Mouse (Mus musculus) midbrain, embryonic 11.5 days (tissue): ENCODE measurements around the gene Cdk19. TPM values are rescaled to one million over a fixed set of nuclear protein-coding genes. Genes with fewer than 3 reads are reported as not detected.

Source experiments
- ATAC-seq: fragments of 200-750 bp; cut with Nextera tagmentation; 2 replicates; pipeline ENCODE4 v1.8.0; 2017; ENCODE audit warnings: moderate TSS enrichment, moderate library complexity; ENCODE audit not compliant: low FRiP score
- DNase-seq: peaks from one replicate; pipeline ENCODE4 v3.0.0; 2015; ENCODE audit warnings: low spot score; ENCODE audit errors: missing footprints
- H3K27ac ChIP-seq: fragments of 300-500 bp; sonication (generic); 2 replicates; pipeline ENCODE4 v1.5.1; 2014; ENCODE audit warnings: low read depth, low read length
- H3K27me3 ChIP-seq: fragments of 300-500 bp; sonication (generic); 2 replicates; pipeline ENCODE4 v1.6.1; 2014; ENCODE audit warnings: mild to moderate bottlenecking, low read length, moderate library complexity, mixed read lengths; ENCODE audit not compliant: control insufficient read depth, insufficient read depth
- H3K36me3 ChIP-seq: fragments of 300-500 bp; sonication (generic); 2 replicates; pipeline ENCODE4 v1.6.1; 2014; ENCODE audit warnings: mild to moderate bottlenecking, low read length, moderate library complexity, mixed read lengths; ENCODE audit not compliant: control insufficient read depth, insufficient read depth
- H3K4me1 ChIP-seq: fragments of 300-500 bp; sonication (generic); 2 replicates; pipeline ENCODE4 v1.6.1; 2014; ENCODE audit warnings: low read length; ENCODE audit not compliant: control insufficient read depth, insufficient read depth
- H3K4me2 ChIP-seq: fragments of 300-500 bp; sonication (generic); 2 replicates; pipeline ENCODE4 v1.6.1; 2014; ENCODE audit warnings: mild to moderate bottlenecking, moderate library complexity
- H3K4me3 ChIP-seq: fragments of 300-500 bp; sonication (generic); 2 replicates; pipeline ENCODE4 v1.5.1; 2014; ENCODE audit warnings: low read depth, low read length
- H3K9ac ChIP-seq: fragments of 300-500 bp; sonication (generic); 2 replicates; pipeline ENCODE4 v1.6.1; 2014; ENCODE audit warnings: low read length
- H3K9me3 ChIP-seq: fragments of 300-500 bp; sonication (generic); 2 replicates; pipeline ENCODE4 v1.6.1; 2016; ENCODE audit warnings: low read length; ENCODE audit not compliant: control insufficient read depth
- WGBS: fragments of 180-500 bp; shearing (Covaris S2); extraction: QIAGEN DNeasy Blood & Tissue Kit; methylation state at CpG from one replicate; pipeline ENCODE4 v1.1.7; 2014; 5-methylcytosine and 5-hydroxymethylcytosine counted together
- polyA plus RNA-seq: library from polyadenylated mRNA; unstranded; fragments of >200 nt; fragmentation: Nextera tagmentation; extraction: Ambion mirVana; gene quantifications from 2 replicates; pipeline ENCODE4 v1.2.1, GENCODE M21; 2014

Cdk19 gene
- polyA plus RNA-seq, 1 experiment from 2014 or later, result 7.3 TPM

DNA sequence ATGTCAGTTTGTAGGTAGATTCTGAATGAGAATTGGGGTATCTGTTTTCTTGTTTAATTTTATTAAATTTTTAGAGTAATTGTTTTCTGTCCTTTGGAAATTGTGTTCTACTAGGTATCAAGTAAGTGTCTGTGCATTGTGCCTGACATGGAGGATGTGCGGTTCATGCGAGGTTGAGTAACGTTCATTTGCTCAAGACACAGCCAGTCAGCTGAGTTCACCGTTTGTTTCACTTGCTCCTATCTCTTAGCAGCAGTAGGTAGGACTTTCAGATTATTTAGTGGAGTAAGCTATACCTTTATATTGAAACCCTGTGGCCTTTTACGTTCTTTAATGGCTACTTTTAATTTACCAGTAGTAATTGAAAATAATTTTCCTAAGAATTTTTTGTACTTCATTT is 34.4 kb downstream of the Cdk19 start:
- no peak overlapping the region for H3K4me2 ChIP-seq
- no peaks in the 10 kb centered on the region for H3K36me3 ChIP-seq
- 96% methylated on average over 5 of the region's 5 CpGs for WGBS
- H3K9ac ChIP-seq, result no peak overlapping the region
- no peak overlapping the region for H3K4me3 ChIP-seq
- peaks cover 11% of the 10 kb centered on the region for H3K4me1 ChIP-seq
- no peak overlapping the region for H3K27ac ChIP-seq
- H3K27me3 ChIP-seq, result no peaks in the 10 kb centered on the region
- no peaks in the 10 kb centered on the region for H3K9me3 ChIP-seq
- no peak for ATAC-seq
- DNase-seq, result no peak

DNA sequence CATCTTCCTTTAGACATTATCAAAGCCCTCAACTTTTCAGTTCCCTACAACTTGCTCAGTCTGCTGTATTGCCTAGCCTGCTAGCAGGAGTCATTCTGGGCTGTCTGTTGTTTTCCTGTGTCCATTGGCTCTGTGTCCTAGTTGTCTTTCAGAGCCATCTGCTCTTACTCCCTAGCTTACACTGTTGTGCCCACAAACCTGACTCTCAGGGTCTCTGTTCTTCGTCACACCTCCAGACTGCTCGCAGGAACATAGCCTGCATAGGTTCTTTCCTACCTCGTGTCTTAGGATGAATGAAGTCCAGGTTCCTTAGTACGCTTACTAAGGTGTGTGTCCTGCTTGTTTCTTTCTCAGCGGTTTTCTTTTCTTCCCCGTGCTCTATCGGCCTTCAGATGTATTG is 35.5 kb downstream of the Cdk19 start:
- Histone ChIP-seq H3K27ac (no peak overlapping the region), H3K9ac (no peak overlapping the region), H3K4me1 (peaks cover 11% of the 10 kb centered on the region), H3K4me2 (no peak overlapping the region), H3K4me3 (no peak overlapping the region), H3K9me3 (no peaks in the 10 kb centered on the region), H3K27me3 (no peaks in the 10 kb centered on the region), H3K36me3 (no peaks in the 10 kb centered on the region)
- DNase-seq (no peak), ATAC-seq (no peak)
- 89% methylated on average over 7 of the region's 7 CpGs for WGBS

DNA sequence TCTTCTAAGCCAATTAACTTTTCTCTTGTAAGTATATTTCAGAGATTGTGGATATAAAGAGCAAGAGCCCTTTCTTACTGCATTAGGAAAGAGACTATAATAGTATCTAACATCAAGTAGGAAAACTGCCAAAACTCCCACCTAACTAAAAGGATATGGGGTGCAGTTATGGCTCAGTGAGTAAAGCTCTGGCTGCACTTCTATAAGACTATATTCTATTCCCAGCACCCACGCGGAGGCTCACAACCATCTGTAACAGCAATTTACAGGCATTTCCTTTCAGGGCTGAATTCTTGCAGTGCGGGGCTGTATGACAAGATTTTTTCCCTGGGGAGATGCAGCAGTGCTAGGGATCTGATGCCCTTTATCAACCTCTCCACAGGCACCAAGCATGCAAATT is 36.9 kb downstream of the Cdk19 start:
- 84% methylated on average over 3 of the region's 3 CpGs for WGBS
- ATAC-seq (no peak), DNase-seq (no peak)
- no peak overlapping the region for H3K9ac ChIP-seq
- peaks cover 11% of the 10 kb centered on the region for H3K4me1 ChIP-seq
- no peak overlapping the region for H3K27ac ChIP-seq
- no peaks in the 10 kb centered on the region for H3K27me3 ChIP-seq
- no peak overlapping the region for H3K4me3 ChIP-seq
- H3K4me2 ChIP-seq, result no peak overlapping the region
- no peaks in the 10 kb centered on the region for H3K9me3 ChIP-seq
- H3K36me3 ChIP-seq, result no peaks in the 10 kb centered on the region

DNA sequence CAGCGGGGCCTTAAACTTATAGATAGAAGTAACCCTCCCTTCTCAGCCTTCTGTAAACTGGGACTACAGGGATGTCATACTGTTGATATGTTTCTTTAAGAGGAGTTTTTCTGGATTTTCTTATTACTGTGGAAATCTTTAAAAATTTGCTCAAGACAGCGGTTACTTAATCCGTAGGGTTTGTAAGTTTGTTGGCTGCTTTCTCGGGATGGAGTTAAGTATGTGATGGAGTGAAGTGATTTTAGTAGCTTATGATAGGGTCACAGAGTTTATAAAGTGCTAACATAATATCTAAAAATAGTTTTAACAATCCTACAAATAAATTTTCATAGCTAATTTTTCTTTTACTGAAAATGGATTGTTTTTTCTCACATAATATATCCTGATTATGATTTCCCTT is 38.9 kb downstream of the Cdk19 start:
- no peak for DNase-seq
- 97% methylated on average over 4 of the region's 4 CpGs for WGBS
- ATAC-seq, result no peak

DNA sequence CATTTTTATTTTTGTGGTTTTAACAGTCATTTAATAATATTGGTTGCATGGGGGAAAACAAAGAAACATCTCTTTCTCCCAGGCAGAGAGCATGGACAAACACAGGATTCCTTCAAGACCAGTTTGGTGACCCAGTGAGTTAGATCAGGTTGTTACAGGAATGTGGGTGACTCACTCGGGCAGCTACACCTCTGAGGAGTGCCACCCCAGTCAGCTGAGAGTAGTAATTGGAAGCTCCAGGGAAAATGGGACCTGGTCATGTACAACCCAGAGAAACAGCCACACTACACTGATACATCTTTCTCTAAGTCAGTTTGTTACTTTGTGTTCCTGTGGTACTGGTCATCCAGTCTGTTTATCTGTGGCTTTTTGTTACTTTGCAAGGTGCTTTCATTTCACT is 40.3 kb downstream of the Cdk19 start:
- Histone ChIP-seq H3K4me2 (no peak overlapping the region), H3K4me3 (no peak overlapping the region), H3K36me3 (no peaks in the 10 kb centered on the region), H3K4me1 (no peaks in the 10 kb centered on the region), H3K27ac (no peak overlapping the region), H3K9me3 (no peaks in the 10 kb centered on the region), H3K27me3 (no peaks in the 10 kb centered on the region), H3K9ac (no peak overlapping the region)
- WGBS, result 80% methylated on average over 1 of the region's 1 CpGs
- ATAC-seq, result no peak
- DNase-seq, result no peak

More for the DNA sequence above, 38.9 kb downstream of the Cdk19 start:
- Histone ChIP-seq H3K9ac (no peak overlapping the region), H3K27ac (no peak overlapping the region), H3K27me3 (no peaks in the 10 kb centered on the region), H3K36me3 (no peaks in the 10 kb centered on the region), H3K9me3 (no peaks in the 10 kb centered on the region), H3K4me2 (no peak overlapping the region), H3K4me3 (no peak overlapping the region), H3K4me1 (no peaks in the 10 kb centered on the region)

DNA sequence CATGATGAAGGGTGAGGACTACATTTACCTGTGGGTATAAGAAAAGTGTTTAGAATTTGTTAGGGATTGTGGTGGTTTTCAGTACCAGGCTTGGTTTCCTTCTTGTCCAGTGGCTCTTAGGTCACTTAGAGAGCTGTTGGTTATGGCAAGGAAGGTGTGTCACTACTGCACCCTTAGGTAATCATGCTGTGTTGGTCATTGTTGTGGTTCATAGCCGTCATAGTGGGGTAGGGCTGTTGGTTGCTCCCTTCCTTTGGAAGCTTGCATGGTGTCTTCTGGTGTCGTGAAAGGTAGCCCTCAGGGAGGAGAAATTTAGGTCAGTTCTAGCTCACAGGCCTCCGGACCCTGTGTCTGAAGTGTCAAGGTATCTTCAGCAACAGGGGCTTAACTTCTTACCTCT is 46.0 kb downstream of the Cdk19 start:
- no peaks in the 10 kb centered on the region for H3K36me3 ChIP-seq
- no peak overlapping the region for H3K27ac ChIP-seq
- no peak overlapping the region for H3K4me3 ChIP-seq
- H3K9me3 ChIP-seq, result no peaks in the 10 kb centered on the region
- DNase-seq (no peak), ATAC-seq (no peak)
- no peak overlapping the region for H3K9ac ChIP-seq
- 85% methylated on average over 3 of the region's 3 CpGs for WGBS
- H3K4me2 ChIP-seq, result no peak overlapping the region
- H3K4me1 ChIP-seq, result no peaks in the 10 kb centered on the region
- H3K27me3 ChIP-seq, result no peaks in the 10 kb centered on the region

DNA sequence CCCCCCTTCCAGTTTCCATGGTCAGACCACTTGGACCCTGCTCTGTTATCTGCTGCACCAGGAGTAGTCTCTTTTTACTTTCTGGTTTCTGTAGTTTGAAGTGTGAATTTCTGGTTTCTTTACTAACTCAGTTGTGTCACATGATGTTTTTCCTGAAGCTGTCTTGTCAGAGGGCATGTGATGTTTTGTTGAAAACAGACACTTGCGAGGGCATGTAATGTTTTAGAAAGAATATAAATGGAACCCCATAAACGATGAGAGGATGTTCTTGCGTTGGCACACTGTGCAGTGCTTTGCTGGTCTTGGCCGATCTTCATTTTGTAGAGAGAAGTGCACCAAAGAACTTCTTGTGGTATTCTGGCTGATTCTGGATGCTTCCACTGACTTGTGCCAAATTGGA is 46.8 kb downstream of the Cdk19 start:
- DNase-seq (no peak), ATAC-seq (no peak)
- H3K9me3 ChIP-seq, result no peaks in the 10 kb centered on the region
- no peak overlapping the region for H3K4me3 ChIP-seq
- H3K36me3 ChIP-seq, result no peaks in the 10 kb centered on the region
- no peak overlapping the region for H3K27ac ChIP-seq
- 95% methylated on average over 4 of the region's 4 CpGs for WGBS
- H3K4me2 ChIP-seq, result no peak overlapping the region
- H3K9ac ChIP-seq, result no peak overlapping the region
- no peaks in the 10 kb centered on the region for H3K27me3 ChIP-seq
- H3K4me1 ChIP-seq, result no peaks in the 10 kb centered on the region

DNA sequence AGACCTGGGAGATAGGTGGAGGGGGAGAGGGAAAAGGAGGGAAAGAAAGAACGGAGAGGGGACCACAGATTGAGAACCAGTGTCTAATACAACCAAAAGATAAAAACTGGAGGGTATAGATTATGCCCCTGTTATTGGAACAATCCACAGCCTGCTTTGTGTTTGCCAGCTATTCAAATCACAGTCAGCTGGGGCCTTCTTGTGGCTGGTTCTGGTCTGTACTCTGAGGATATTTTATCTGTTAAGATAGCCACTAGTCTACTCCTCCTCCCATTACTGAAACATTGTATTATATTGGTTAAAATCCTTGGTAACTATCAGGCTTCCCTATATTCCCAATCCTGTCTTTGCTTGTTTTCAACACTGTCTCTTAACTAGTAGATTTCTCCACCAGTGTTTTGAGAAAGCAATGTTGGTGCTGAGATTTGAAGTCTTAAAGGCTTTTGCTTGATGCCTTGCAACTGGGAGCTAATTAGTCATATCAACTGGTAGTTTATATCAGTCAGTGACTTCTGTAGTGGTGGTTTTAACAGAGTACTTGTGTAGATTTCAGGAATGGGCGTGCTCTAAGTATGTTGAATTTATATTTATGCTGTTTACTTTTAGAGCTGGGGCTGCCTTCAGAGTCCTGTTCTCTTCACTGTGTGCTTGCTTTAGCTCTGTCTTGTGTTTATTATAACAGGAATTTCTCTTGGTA is 54.2 kb downstream of the Cdk19 start:
- H3K9me3 ChIP-seq, result no peaks in the 10 kb centered on the region
- no peak overlapping the region for H3K27ac ChIP-seq
- no peak overlapping the region for H3K4me3 ChIP-seq
- no peaks in the 10 kb centered on the region for H3K36me3 ChIP-seq
- DNase-seq, result no peak
- 95% methylated on average over 2 of the region's 2 CpGs for WGBS
- no peaks in the 10 kb centered on the region for H3K4me1 ChIP-seq
- no peaks in the 10 kb centered on the region for H3K27me3 ChIP-seq
- ATAC-seq, result no peak
- no peak overlapping the region for H3K4me2 ChIP-seq
- no peak overlapping the region for H3K9ac ChIP-seq

DNA sequence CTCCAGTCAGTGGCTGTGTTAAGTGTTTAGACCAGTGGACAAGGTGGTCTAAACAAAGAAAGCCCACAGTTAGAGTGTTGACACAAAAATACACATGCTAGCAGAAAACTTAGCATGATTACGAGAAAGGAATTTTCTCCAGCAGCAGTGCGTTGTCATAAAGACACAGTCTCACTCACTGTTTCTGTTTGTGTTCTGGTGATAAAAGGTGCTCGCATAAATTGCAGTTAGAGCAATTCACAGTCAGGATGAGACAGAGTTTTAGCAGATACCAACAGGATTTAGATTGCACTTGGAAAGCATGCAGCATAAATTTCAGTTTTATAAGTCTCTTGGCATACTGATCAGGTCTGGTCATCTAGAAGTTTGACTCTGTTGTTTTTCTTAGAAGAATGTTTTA is 59.5 kb downstream of the Cdk19 start:
- no peaks in the 10 kb centered on the region for H3K27me3 ChIP-seq
- 95% methylated on average over 3 of the region's 3 CpGs for WGBS
- H3K9me3 ChIP-seq, result no peaks in the 10 kb centered on the region
- H3K27ac ChIP-seq, result no peak overlapping the region
- no peak overlapping the region for H3K4me3 ChIP-seq
- H3K4me1 ChIP-seq, result no peaks in the 10 kb centered on the region
- DNase-seq (no peak), ATAC-seq (no peak)
- no peak overlapping the region for H3K4me2 ChIP-seq
- no peaks in the 10 kb centered on the region for H3K36me3 ChIP-seq
- H3K9ac ChIP-seq, result no peak overlapping the region
